Mouse (Mus musculus): ENCODE measurements around the gene Cygb.
"Not testable (repeated sequence)": the region's sequence is repeated elsewhere in the genome, so short reads cannot be mapped to it uniquely, and the experiment has no call there.

The Cygb gene

DNA sequence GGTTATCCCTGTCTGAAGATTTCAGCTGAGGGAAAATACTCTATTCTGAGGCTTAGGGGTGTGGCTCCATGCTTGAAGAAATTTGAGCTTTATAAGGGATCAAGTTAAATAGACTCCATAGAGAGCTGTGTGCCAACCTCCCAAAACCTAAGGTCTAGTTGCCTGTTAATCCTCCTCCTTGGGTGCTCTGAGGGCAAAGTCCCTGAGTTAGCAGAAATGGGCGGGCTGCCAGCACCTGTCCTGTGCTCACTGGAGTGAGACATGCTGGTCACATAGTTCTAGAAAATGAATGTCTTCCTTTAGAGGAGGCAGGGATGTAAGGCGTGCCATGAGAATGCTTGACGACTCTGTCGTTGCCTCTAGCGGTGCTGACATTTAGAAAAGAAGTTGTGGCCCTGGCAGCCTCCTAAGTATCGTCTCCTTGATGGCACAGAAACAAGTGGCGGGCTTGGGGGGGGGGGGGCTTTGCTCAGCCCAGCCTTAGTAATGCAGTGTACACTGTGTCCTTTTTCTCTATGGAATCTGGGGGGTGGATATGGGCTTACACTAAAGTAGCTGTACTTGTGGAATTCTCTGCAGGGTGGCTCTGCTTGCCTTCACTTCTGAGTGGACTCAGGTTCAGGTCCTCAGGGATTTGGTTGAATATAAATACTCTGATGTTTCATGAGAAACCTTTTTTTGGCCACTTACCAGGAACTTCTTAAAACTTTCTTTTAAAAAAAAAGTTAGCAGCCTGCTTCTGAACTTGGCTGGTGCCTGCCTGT lies 20.7 kb upstream of the Cygb start:
- peak in 1 of 2 experiments; percentile 14 for DNase-seq

DNA sequence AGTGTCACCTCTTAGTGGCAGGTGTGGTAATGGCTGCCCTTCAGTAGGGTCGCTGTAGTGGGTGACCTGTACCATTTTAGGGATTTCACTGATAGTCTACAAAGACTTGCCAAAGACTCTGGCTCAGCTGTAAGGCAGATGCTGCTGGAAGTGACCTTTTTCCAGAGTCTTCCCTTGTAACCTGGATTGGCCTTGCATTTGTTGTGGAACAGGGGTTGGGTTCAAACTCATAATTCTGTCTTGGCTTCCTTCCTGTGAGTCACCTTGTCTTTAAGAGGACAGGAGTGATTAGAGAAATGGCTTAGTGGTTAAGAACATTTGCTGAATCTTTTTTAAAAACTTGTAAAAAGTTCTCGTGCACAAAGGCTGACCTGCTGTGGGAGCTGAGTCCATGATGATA lies 19.3 kb upstream of the Cygb start:
- no peak for DNase-seq

DNA sequence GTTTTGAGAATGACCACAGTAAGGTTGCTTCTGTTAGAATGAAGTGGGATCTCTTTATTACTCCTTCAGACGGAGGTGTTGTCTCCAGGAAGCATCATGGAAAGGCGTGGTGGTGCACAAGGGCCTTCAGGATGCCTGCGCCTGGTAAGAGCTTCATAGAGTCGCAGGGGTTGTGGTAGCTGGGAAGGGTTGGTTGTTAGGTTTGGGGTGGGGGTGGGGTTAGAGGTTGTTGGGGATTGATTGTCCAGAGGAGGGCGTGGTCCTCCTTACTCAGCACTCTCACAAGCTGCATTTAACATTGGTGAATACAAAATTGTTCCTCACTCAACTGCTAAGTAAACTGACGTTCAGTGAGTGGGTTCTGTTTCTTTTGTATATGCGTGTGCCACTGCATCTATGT lies 18.5 kb upstream of the Cygb start:
- DNase-seq, result no peak

DNA sequence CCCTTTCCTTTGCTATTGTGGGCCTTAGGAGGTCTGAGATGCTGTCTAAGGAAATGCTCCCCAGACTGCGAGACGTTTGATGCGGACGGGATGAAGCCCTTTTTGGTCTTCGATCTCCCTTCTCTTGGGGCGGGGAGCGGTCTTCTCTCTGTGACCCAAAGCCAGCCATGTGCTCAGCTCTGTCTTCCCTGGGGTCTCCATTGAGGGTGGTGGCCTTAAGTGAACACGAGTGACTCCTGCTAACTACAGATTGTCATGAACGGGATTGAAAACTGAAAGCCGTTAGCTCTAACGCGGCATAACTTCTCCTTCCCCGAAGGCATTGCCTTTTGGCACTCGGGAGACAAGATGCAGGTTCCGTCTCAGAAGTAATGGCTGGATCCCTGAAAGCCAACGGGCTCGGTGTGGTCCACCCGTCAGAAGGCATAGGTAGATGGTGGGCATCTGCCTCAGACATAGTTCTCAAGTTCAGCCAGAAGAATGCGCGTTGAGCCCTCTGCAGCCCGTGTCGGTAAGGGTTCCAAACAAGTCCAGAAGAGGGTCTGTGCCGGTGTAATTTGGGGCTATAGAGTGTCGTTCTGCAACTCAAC lies 17.8 kb upstream of the Cygb start:
- DNase-seq, result no peak

DNA sequence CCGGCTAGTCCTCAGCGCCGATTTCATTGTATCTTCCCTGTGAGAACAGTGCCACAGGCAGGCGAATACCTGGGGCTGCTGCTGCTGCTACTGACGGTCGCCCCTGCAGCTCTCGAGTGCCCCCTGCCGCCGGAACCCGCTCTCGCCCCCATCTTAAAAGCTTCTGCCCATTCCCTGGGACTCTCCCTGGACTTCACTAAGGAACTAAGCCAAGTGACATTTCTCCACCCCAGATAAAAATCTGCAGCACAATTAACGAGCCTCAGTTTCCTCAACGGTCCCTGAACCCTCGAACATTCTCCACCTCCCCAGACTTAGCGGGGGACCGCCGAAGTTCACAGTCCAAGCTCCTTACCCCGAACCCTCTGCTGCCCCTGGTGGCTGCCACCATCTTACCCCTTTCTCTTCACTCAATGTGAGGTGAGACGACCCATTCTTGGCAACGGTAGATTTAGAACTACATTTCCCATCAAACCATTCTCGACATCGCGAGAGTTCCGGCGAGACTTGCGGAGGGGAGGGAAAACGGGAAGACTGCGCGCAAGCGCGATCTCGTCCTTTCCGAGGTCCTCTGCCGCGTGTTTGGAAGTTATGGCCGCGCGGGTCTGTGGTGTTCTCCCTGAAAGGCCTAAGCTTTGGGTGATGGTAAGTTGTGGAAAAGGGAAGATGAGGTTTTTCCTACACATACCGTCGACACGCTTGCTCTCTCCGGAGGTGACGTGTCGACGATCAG lies 17.2 kb upstream of the Cygb start:
- peak; percentile 96 to 98 for DNase-seq

DNA sequence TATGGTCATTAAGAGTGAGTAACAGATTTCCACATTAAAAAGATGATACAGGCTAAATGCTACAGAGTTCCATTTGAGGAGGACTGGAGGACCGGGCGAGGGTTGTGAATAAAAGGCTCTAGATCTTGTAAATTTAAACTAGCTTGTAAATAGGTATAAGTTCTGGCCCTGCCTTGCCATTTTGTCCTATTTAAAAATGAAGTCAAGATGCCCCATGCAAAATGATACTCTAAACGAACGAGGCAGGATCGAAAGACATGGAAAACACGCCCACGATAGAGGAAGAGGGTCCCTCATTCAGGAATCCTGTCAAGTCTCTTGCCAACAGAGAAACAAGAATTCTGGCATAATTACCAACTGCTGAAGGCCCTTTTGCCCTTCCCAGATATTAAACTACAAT lies 16.3 kb upstream of the Cygb start:
- DNase-seq, result no peak

DNA sequence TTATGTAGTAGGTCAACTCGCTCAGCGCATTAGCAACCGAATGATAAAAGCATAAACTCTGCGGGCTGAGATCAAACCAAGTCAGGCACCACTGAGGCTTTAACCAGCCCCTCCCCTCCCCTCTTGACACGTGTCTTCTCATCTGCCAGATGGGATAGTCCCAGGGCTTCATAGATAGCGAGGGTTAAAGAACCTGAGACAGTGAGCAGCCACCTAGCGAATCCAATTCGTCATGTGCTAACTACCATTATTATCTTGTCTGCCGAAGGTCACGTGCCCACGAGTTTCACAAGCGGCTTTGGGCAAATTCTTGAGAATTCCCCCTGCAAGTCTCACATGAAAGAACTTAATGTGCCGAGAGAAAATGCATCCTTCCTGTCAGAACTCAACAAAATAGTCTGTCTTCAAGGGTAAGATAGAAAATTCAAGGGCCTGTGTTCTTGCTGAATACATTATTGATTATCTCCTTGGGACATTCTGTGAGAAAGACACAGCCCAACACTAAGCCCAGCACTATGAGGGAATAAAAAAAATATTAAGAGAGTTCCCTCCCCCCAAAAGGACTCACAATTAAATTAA lies 15.8 kb upstream of the Cygb start:
- peak in 1 of 2 experiments; percentile 3 for DNase-seq

DNA sequence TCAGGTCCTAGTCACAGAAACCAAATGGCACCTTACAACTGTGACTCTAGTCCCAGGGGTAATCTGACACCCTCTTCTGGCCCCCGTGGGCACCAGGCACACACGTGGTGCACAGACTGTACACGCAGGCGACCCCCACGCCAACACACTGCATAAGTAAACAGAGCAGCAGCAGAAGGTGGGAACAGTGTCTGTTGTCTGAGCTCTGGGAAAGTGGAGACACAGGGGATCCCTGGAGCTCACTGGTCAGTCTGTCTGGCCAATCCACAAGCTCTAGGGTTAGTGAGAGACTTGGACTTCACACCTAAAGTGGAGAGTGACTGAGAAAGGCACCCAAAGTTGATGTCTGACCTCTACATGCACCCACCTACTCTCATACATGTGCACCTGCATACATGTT lies 15.2 kb upstream of the Cygb start:
- DNase-seq, result peak in 1 of 2 experiments; percentile 4

DNA sequence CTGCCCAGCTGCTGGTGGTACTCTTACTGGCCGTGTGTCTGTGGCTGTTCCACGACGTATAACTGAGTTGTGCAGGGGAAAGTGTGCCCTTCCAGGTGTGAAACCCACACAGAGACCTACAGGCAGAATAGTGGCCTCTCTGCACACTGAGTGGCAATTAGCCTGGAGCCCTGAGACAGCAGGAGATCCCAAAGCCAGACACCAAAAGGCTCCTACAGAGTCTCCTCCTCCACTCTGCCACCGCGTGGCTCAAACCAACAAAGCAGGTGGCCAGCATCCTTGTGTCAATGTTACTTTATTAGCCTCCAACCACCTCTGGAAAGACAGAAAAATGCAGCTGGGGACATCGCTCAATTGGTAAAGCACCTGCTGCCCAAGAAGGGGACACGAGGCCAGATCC lies 14.7 kb upstream of the Cygb start:
- peak in 1 of 2 experiments; percentile 29 for DNase-seq

DNA sequence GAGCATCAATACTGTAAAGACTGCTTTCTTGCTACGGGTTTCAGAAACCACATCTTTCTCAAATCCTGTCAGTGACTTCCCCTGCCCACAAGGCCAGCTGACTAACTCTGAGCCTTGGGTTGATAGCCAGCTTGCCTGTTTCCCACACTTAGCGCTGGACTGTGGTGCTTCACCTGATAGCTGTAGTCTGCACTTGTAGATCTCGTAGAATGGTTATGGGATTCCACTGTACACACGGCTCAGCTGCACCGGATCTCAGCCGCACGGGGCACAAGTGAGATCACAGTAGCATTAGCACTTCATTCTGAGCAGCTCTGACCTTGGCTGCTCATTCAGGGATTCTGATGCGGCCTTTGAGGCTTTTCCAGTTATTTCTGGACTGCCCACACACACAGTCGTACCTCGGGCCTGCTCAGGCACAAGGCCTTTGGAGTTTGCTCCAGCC lies 14.3 kb upstream of the Cygb start:
- DNase-seq, result no peak

DNA sequence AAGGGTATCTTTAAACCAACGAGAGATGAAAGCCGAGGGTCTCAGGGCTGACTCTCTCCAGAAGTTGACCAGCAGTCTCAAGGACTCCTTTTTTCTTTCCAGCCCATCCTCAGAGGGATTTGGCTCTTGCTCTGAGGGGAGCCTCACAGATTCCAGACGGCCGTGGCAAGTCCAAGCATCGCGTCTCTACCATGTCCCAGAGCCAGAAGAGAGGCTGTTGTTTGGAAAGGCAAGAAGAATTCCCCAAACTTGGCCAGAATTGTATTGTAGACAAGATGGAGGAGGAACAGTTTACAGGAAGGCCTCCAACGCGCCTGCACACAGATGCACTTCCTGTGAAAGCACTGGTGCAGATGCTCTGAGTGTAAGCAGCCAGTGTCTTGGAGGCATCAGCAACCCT lies 13.8 kb upstream of the Cygb start:
- no peak for DNase-seq

DNA sequence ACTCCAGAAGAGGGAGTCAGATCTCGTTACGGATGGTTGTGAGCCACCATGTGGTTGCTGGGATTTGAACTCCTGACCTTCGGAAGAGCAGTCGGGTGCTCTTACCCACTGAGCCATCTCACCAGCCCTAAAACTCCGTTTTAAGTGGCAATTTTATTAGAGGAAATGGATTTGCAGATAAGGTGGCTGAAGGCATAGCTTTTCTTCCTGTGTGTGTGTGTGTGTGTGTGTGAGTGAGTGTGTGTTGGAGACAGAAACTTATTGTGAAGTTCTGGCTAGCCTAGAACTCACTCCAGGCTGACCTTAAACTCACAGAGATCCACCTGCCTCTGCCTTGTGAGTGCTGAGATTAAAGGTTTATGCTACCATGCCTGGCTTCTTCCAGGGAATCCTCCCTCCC lies 12.9 kb upstream of the Cygb start:
- DNase-seq, result not testable (repeated sequence)

DNA sequence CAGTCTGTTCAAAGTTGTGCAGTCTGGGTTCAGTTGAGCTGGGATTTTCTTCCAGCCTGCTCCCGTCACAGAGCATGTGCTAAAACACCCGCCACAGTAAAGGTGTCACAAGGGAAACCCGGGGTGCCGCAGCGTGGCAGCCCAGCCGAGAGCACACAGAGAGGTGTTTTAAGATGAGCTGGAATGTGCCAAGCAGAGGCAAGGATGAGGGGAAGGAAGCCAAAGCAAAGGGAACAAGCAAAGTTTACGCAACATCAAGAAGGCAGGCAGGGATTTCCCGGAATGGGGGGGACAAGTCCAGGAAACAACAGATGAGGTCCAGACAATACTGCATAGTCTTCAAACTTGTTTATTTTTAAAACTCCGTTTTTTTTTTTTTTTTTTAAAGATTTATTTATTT lies 12.5 kb upstream of the Cygb start:
- no peak for DNase-seq

DNA sequence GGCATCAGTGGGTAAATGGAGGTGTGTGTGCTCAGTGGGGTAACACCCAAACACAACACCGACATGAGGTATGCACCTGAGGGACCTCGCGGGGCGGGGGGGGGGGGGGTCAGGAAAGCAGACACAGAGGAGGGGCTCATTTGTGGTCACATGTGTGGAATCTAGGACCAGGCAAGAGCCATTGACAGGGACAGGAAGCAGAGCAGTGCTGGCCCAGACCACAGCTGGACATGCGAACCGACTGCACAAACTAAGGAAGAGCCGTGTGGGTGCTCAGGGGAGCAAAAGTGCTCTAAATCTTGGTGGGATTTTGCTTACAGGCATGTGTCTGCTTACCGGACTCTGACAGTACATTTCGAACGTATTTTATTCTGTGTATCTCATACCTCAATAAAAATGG lies 11.2 kb upstream of the Cygb start:
- no peak for DNase-seq

DNA sequence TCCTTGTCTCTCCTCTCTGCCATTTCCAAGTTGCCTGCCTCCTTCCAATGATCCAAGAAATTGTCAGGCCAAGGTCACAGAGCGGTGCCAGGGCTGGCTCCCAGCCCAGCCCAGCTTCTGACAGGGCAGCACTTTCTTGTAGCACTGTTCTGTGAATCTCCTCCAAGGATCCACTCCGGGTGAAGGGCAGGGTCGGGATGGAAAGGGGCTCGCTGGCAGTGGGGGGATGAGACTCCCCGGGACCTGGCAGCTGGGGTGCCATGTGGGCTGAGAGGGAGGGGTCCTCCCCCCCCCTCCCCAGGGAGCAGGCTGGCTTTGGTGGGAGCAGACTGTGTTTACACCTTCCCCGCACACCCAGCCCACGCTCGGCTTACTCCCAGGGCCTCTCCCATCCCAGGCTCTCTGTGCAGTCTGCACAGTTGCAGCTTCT lies 7.8 kb upstream of the Cygb start:
- peak; percentile 50 to 60 for DNase-seq

DNA sequence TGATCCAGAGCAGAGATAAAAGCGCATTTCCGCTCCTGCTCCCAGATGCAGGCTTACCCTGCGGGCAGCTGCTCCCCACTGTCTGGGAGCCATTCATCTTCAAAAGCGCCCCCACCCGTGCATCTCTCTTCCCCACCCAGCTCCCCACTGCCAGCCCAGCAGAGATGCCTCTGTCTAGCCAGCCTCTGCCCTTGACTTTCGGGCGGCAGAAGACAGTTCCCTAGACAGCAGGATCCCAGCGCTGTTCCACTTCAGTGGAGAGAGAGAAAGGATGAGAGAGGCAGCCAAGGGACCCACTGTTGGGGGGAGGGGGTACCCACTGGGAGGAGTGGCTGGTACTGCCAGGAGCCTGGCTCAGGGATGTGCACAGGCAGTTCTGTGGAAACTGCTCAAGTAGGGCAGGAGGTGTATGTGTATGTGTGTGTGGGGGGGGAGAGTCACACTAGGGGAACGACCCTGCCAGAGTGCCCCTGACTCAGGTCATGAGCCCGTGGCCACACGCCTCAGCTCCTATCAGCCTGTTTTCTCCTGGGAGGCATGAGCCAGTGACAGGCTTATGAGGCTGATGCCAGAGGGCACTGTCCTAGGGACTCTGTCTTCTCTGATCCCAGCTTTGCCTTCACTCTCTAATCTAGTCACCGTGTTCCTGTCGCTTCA lies 7.3 kb upstream of the Cygb start:
- peak in 1 of 2 experiments; percentile 44 for DNase-seq

DNA sequence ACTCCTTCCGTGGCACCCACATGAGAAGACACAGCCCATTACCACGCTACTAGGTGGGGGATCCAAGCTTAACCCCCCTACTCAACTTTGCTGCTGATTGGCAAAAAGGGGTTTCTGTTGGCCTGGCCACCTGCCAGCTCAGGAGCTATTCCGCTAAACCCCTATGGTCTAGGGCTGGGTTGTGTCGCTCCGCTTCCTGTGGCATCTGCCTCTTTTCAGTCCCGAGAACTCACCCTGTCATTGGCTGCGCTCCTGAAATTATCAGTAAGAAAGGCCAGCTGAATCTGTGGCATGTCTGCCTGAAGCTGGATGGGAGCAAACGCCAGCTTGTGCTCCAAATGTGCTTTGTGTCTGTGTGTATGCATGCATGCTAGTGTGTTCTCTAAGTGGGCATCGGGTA lies 6.1 kb upstream of the Cygb start:
- DNase-seq, result no peak

DNA sequence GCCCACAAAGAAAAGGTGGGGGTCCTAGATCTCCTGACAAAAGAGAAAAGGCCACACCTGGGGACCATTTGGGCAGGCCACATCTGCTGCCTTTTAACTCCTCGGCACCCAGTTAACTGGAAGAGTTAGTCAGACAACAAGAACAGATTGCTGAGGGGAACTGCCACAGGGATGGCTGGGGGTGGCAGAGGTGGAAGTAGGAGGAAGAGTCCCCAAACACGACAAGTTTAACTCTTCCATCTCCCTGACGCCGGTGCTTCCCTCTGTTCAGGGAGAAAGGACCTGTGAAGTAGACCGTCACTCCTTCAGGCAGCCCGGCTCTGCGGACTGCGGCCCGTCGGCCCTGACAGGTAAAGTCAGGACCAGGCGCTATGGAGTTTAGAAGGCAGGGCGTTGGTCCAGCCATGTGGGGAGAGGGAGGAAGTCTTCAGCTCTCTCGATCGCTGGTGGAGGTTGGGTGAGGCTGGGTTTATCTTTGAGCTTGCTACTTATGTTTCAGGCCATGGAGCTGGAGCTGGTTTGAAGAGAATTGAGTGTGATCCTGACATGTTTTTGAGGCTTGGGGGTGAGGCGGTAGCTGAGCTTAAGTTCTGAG lies 5.0 kb upstream of the Cygb start:
- no peak for DNase-seq

DNA sequence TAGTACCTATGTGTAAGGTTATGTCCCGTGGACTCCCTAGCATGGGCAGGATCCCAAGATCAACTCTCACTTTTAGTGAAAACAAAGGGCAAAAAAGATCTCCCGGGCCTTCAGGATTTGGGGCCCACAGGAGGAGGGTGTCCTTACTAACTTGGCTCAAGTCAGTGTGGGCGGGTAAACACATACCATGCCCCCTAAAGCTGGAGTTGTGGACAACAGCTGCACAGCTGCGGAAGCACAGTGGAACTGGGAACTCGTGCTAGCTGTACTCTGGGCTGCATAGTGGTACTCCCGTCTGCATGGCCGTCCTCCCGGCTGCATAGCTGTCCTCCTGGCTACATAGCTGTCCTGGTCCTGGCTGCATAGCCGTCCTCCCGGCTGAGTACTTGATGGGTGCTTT lies 4.1 kb upstream of the Cygb start:
- DNase-seq, result no peak

DNA sequence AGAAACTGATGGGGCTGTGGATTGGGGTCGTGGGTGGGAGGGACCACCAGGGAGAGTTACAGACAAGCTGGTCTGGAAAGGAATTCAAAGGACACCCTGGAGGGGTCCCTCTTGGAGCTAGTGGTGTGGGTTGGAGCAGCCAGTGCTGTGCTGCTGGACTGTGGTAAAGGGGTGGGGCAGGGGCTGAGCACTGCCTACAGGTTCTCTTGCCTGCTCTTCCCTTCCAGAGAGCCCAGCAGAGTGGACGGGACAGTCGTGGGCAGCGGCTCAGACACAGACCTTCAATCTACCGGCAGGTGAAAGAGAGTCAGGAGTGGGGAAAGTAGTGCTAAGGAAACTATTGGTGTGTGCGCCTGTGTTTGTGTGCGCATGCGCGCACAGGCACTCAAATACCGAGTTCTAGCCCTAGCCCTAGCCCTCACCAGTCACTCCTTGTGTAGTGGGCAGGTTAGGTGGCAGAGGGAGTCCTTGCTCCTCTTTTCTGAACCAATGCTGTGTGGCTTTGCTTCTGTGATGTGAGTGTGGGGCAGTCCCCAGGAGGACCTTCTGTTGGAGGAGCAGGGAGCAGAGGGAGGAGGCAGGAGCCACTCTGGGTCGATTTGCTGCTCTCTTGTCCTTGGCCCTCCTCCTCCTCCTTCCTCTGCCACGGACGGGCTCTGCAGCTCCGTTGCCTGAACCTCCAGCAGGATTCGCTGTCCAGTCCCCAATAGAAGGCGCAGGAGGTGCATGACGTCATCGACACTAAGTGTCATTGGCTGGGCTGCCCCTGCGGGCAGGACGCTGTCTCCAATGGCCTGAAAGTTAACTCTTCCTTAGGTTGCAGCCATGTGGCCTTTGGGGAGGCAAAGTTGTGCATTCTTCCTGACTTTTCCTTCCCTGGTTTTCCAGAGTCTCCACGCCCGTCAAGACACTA lies 3.5 kb upstream of the Cygb start:
- peak; percentile 91 to 98 for DNase-seq

DNA sequence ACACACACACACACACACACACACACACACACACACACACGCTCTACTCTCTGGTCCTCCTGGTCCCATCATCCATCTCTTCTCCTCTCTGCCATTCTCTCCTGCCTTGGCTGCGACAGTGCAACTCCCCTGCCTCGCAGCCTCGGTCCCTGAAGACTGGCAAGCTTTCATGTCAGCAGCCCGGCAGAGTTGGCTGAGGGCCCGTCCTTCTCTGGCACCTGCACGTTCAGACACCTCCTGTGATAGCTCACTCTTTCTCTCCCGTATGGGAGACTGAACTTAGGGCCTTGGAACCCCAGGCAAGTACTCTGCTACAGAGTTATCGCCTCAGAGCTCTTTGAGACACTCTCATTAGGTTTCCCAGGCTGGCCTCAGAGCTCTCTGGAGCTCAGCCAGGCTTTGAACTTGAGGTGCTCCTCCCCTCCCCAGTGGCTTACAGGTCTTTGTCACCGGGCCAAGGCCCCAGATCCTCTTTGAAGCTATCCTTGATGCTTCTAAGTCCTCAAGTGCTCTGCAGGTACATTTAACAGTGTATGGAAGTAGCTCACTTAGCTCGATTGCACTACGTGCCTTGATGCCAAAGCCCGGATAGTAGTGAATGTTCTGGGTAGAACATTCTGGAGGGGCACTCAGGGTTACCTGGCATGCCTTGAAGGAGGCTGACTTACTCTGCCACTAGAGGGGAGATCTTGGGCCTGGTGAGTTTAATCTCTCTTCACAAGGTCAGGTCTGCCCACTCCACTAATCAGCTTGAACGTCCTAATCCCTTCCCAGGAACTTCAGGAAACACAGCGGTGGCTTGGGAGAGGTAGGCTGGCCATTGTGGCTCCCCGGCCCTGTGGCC lies 2.5 kb upstream of the Cygb start:
- DNase-seq, result peak; percentile 83 to 84
